Mouse (Mus musculus) liver, adult 10 weeks (tissue): ENCODE measurements around the gene Nap1l2. TPM values are rescaled to one million over a fixed set of nuclear protein-coding genes. Genes with fewer than 3 reads are reported as not detected.

ENCODE experiments used
- polyA plus RNA-seq: library from polyadenylated mRNA; stranded (reverse); fragments of 350-450 nt; fragmentation: Illumina TruSeq; extraction: RNeasy Lipid Tissue Mini Kit (QIAGEN cat#74804); gene quantifications from one replicate; pipeline ENCODE4 v1.2.3, GENCODE M21; 2014; ENCODE audit warnings: low read depth, low replicate concordance

Nap1l2 gene
- not detected for polyA plus RNA-seq

DNA sequence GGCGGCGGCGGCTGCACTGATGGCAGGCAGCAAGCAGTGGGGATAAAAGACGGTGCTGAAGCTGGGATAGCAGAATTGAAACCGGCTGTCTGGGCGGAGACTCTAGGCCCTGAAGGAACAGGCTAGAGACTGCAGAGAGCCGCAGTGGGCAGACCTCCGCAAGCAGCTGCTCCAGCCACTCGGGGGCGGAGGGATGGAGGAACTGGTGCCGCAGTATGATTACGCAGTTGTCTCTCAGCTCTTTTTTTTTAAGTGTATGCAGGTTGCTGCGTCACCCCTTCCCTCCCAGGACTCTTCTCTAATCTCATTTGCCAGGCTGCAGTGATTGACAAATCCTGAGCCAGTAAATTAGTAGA, at the start of gene Nap1l2:
TSS of gene Nap1l2 (minus strand) at position 210 of the 356 bp plus-strand sequence.

Other genes starting within 250 kb of the Nap1l2 start
- gene Cdx4, start 134.8 kb upstream of the Nap1l2 start, polyA plus RNA-seq: 1.4 TPM
- 14.8 TPM for gene Chic1, start 169.8 kb upstream of the Nap1l2 start, polyA plus RNA-seq
- gene Tsx, start 227.8 kb upstream of the Nap1l2 start, polyA plus RNA-seq: not detected
- gene Gm26992, start 235.4 kb upstream of the Nap1l2 start, polyA plus RNA-seq: not detected